Mouse (Mus musculus): ENCODE measurements around the gene Fmo6. TPM values are rescaled to one million over a fixed set of nuclear protein-coding genes. Genes with fewer than 3 reads are reported as not detected.

The Fmo6 gene
- polyA plus RNA-seq, 1 experiment from 2014 or later, result not detected

- Histone ChIP-seq H3K36me3 (ENCODE audit: control insufficient read depth, insufficient read depth, low read length) (no peaks in the 10 kb centered on the region), H3K9ac (ENCODE audit: low read depth, low read length) (no peak overlapping the region), H3K27me3 (replicated peaks; ENCODE audit: control insufficient read depth, insufficient read depth, low read length) (no peaks in the 10 kb centered on the region), H3K4me1 (replicated peaks; ENCODE audit: control insufficient read depth, insufficient read depth, low read length) (no peaks in the 10 kb centered on the region), H3K4me2 (no peak overlapping the region), H3K9me3 (ENCODE audit: control insufficient read depth, low read length) (no peaks in the 10 kb centered on the region), H3K27ac (ENCODE audit: low read depth, low read length) (no peak overlapping the region), H3K4me3 (ENCODE audit: low read depth, low read length) (no peak overlapping the region)
- 82% methylated on average over 4 of the region's 4 CpGs for WGBS
- ATAC-seq (replicated peaks; ENCODE audit: low FRiP score) (no peak), DNase-seq (ENCODE audit: low spot score) (no peak)
Measured at GRCm38 (mm10) chr1:162946837-162947558, 9.7 kb upstream of the Fmo6 start.

GRCm38 (mm10) chr1:162943700-162944099 is 6.4 kb upstream of the Fmo6 start:
- no peak for ATAC-seq (replicated peaks; ENCODE audit: low FRiP score)
- no peak for DNase-seq (ENCODE audit: low spot score)
- Histone ChIP-seq H3K36me3 (ENCODE audit: control insufficient read depth, insufficient read depth, low read length) (no peaks in the 10 kb centered on the region), H3K4me2 (no peak overlapping the region), H3K9me3 (ENCODE audit: control insufficient read depth, low read length) (no peaks in the 10 kb centered on the region), H3K27me3 (replicated peaks; ENCODE audit: control insufficient read depth, insufficient read depth, low read length) (no peaks in the 10 kb centered on the region), H3K27ac (ENCODE audit: low read depth, low read length) (no peak overlapping the region), H3K9ac (ENCODE audit: low read depth, low read length) (no peak overlapping the region), H3K4me3 (ENCODE audit: low read depth, low read length) (no peak overlapping the region), H3K4me1 (replicated peaks; ENCODE audit: control insufficient read depth, insufficient read depth, low read length) (no peaks in the 10 kb centered on the region)
- 56% methylated on average over 6 of the region's 6 CpGs for WGBS

GRCm38 (mm10) chr1:162938696-162939351 is 1.5 kb upstream of the Fmo6 start:
- H3K27me3 ChIP-seq (replicated peaks; ENCODE audit: control insufficient read depth, insufficient read depth, low read length), result no peaks in the 10 kb centered on the region
- H3K9ac ChIP-seq (ENCODE audit: low read depth, low read length), result no peak overlapping the region
- DNase-seq (ENCODE audit: low spot score) (no peak), ATAC-seq (replicated peaks; ENCODE audit: low FRiP score) (no peak)
- H3K36me3 ChIP-seq (ENCODE audit: control insufficient read depth, insufficient read depth, low read length), result no peaks in the 10 kb centered on the region
- H3K4me2 ChIP-seq, result no peak overlapping the region
- H3K4me3 ChIP-seq (ENCODE audit: low read depth, low read length), result no peak overlapping the region
- no peaks in the 10 kb centered on the region for H3K4me1 ChIP-seq (replicated peaks; ENCODE audit: control insufficient read depth, insufficient read depth, low read length)
- no peak overlapping the region for H3K27ac ChIP-seq (ENCODE audit: low read depth, low read length)
- 87% methylated on average over 4 of the region's 4 CpGs for WGBS
- no peaks in the 10 kb centered on the region for H3K9me3 ChIP-seq (ENCODE audit: control insufficient read depth, low read length)

- Histone ChIP-seq H3K4me1 (replicated peaks; ENCODE audit: control insufficient read depth, insufficient read depth, low read length) (no peaks in the 10 kb centered on the region), H3K9ac (ENCODE audit: low read depth, low read length) (no peak overlapping the region), H3K27ac (ENCODE audit: low read depth, low read length) (no peak overlapping the region), H3K9me3 (ENCODE audit: control insufficient read depth, low read length) (no peaks in the 10 kb centered on the region), H3K36me3 (ENCODE audit: control insufficient read depth, insufficient read depth, low read length) (no peaks in the 10 kb centered on the region), H3K4me3 (ENCODE audit: low read depth, low read length) (no peak overlapping the region), H3K27me3 (replicated peaks; ENCODE audit: control insufficient read depth, insufficient read depth, low read length) (no peaks in the 10 kb centered on the region), H3K4me2 (no peak overlapping the region)
- WGBS, result 76% methylated on average over 5 of the region's 5 CpGs
- ATAC-seq (replicated peaks; ENCODE audit: low FRiP score) (no peak), DNase-seq (ENCODE audit: low spot score) (no peak)
Measured at GRCm38 (mm10) chr1:162937970-162938695, 818 bp upstream of the Fmo6 start.

- no peak overlapping the region for H3K4me3 ChIP-seq (ENCODE audit: low read depth, low read length)
- H3K9ac ChIP-seq (ENCODE audit: low read depth, low read length), result no peak overlapping the region
- ATAC-seq (replicated peaks; ENCODE audit: low FRiP score), result no peak
- no peak overlapping the region for H3K4me2 ChIP-seq
- H3K27me3 ChIP-seq (replicated peaks; ENCODE audit: control insufficient read depth, insufficient read depth, low read length), result no peaks in the 10 kb centered on the region
- no peaks in the 10 kb centered on the region for H3K9me3 ChIP-seq (ENCODE audit: control insufficient read depth, low read length)
- H3K4me1 ChIP-seq (replicated peaks; ENCODE audit: control insufficient read depth, insufficient read depth, low read length), result no peaks in the 10 kb centered on the region
- 78% methylated on average over 4 of the region's 4 CpGs for WGBS
- H3K27ac ChIP-seq (ENCODE audit: low read depth, low read length), result no peak overlapping the region
- no peaks in the 10 kb centered on the region for H3K36me3 ChIP-seq (ENCODE audit: control insufficient read depth, insufficient read depth, low read length)
- DNase-seq (ENCODE audit: low spot score), result no peak
Measured at GRCm38 (mm10) chr1:162934374-162935012, 2.8 kb downstream of the Fmo6 start.

GRCm38 (mm10) chr1:162932386-162932785 is 4.9 kb downstream of the Fmo6 start:
- ATAC-seq (replicated peaks; ENCODE audit: low FRiP score) (no peak), DNase-seq (ENCODE audit: low spot score) (no peak)
- Histone ChIP-seq H3K4me1 (replicated peaks; ENCODE audit: control insufficient read depth, insufficient read depth, low read length) (no peaks in the 10 kb centered on the region), H3K27me3 (replicated peaks; ENCODE audit: control insufficient read depth, insufficient read depth, low read length) (no peaks in the 10 kb centered on the region), H3K4me3 (ENCODE audit: low read depth, low read length) (no peak overlapping the region), H3K36me3 (ENCODE audit: control insufficient read depth, insufficient read depth, low read length) (no peaks in the 10 kb centered on the region), H3K9ac (ENCODE audit: low read depth, low read length) (no peak overlapping the region), H3K9me3 (ENCODE audit: control insufficient read depth, low read length) (no peaks in the 10 kb centered on the region), H3K27ac (ENCODE audit: low read depth, low read length) (no peak overlapping the region), H3K4me2 (no peak overlapping the region)
- 80% methylated on average over 4 of the region's 4 CpGs for WGBS

GRCm38 (mm10) chr1:162931880-162932279 is 5.4 kb downstream of the Fmo6 start:
- Histone ChIP-seq H3K4me1 (replicated peaks; ENCODE audit: control insufficient read depth, insufficient read depth, low read length) (no peaks in the 10 kb centered on the region), H3K27ac (ENCODE audit: low read depth, low read length) (no peak overlapping the region), H3K9ac (ENCODE audit: low read depth, low read length) (no peak overlapping the region), H3K9me3 (ENCODE audit: control insufficient read depth, low read length) (no peaks in the 10 kb centered on the region), H3K4me2 (no peak overlapping the region), H3K36me3 (ENCODE audit: control insufficient read depth, insufficient read depth, low read length) (no peaks in the 10 kb centered on the region), H3K27me3 (replicated peaks; ENCODE audit: control insufficient read depth, insufficient read depth, low read length) (no peaks in the 10 kb centered on the region), H3K4me3 (ENCODE audit: low read depth, low read length) (no peak overlapping the region)
- no peak for ATAC-seq (replicated peaks; ENCODE audit: low FRiP score)
- WGBS, result 77% methylated on average over 5 of the region's 5 CpGs
- no peak for DNase-seq (ENCODE audit: low spot score)

- Histone ChIP-seq H3K9ac (ENCODE audit: low read depth, low read length) (no peak overlapping the region), H3K4me1 (replicated peaks; ENCODE audit: control insufficient read depth, insufficient read depth, low read length) (no peaks in the 10 kb centered on the region), H3K4me2 (no peak overlapping the region), H3K27me3 (replicated peaks; ENCODE audit: control insufficient read depth, insufficient read depth, low read length) (no peaks in the 10 kb centered on the region), H3K36me3 (ENCODE audit: control insufficient read depth, insufficient read depth, low read length) (no peaks in the 10 kb centered on the region), H3K27ac (ENCODE audit: low read depth, low read length) (no peak overlapping the region), H3K9me3 (ENCODE audit: control insufficient read depth, low read length) (no peaks in the 10 kb centered on the region), H3K4me3 (ENCODE audit: low read depth, low read length) (no peak overlapping the region)
- WGBS, result 68% methylated on average over 4 of the region's 4 CpGs
- no peak for ATAC-seq (replicated peaks; ENCODE audit: low FRiP score)
- DNase-seq (ENCODE audit: low spot score), result no peak
Measured at GRCm38 (mm10) chr1:162931310-162931875, 5.9 kb downstream of the Fmo6 start.
